ENCODE assay signal across 8 mouse cellular contexts in genomic region chr10:128626311-128627310, GRCm38 (mm10). TPM values are rescaled to one million over a fixed set of nuclear protein-coding genes. Genes with fewer than 3 reads are reported as not detected.
DNase-seq lines count a peak whose midpoint lies in the region; ATAC-seq and TF ChIP-seq lines count a peak whose summit lies in the region.

Gene Rps26 (minus strand): TSS chr10:128626747.

- 1% methylated on average over 40 of the region's 40 CpGs for WGBS in bone marrow, adult 2 months
- WGBS in embryonic facial prominence, embryonic 15.5 days: under 1% methylated on average over 40 of the region's 40 CpGs
- under 1% methylated on average over 40 of the region's 40 CpGs for WGBS in limb, embryonic 14.5 days
- under 1% methylated on average over 40 of the region's 40 CpGs for WGBS in midbrain, postnatal 0 days

- no peaks in the 10 kb centered on the region for H3K27me3 ChIP-seq in embryonic facial prominence, embryonic 15.5 days
- no peaks in the 10 kb centered on the region for H3K27me3 ChIP-seq in limb, embryonic 14.5 days (ENCODE audit: control insufficient read depth, insufficient read depth, low read length)
- no peaks in the 10 kb centered on the region for H3K27me3 ChIP-seq in midbrain, postnatal 0 days (ENCODE audit: insufficient read depth, low read length)

- peak within 1 kb of the TSS; percentile 90 for H3K4me3 ChIP-seq in bone marrow, adult 2 months (replicated peaks; ENCODE audit: control insufficient read depth, low read depth, low read length)
- peak within 1 kb of the TSS; percentile 95 for H3K4me3 ChIP-seq in embryonic facial prominence, embryonic 15.5 days (replicated peaks)
- H3K4me3 ChIP-seq in limb, embryonic 14.5 days (replicated peaks; ENCODE audit: low read length): peak within 1 kb of the TSS; percentile 73
- peak within 1 kb of the TSS; percentile 57 for H3K4me3 ChIP-seq in midbrain, postnatal 0 days (ENCODE audit: low read depth, low read length)

- ATAC-seq in embryonic facial prominence, embryonic 15.5 days (ENCODE audit: insufficient number of reproducible peaks, low FRiP score, low TSS enrichment, low read depth): peak; percentile 95
- ATAC-seq in limb, embryonic 14.5 days (ENCODE audit: low FRiP score, low read depth): peak; percentile 99
- ATAC-seq in midbrain, postnatal 0 days (ENCODE audit: low FRiP score): peak; percentile 94

- peaks cover 24% of the 10 kb centered on the region for H3K36me3 ChIP-seq in embryonic facial prominence, embryonic 15.5 days
- peaks cover 26% of the 10 kb centered on the region for H3K36me3 ChIP-seq in limb, embryonic 14.5 days (ENCODE audit: control insufficient read depth, insufficient read depth, low read length)
- H3K36me3 ChIP-seq in midbrain, postnatal 0 days (ENCODE audit: insufficient read depth, low read length): peaks cover 10% of the 10 kb centered on the region

- H3K9ac ChIP-seq in embryonic facial prominence, embryonic 15.5 days: peak within 1 kb of the TSS; percentile 98
- H3K9ac ChIP-seq in limb, embryonic 14.5 days (ENCODE audit: low read depth, low read length, severe bottlenecking): peak within 1 kb of the TSS; percentile 83
- H3K9ac ChIP-seq in midbrain, postnatal 0 days (replicated peaks; ENCODE audit: low read length, poor library complexity, severe bottlenecking): peak within 1 kb of the TSS; percentile 72

- TF ChIP-seq POLR2A in bone marrow, adult 2 months (IDR thresholded peaks at IDR 0.05; ENCODE audit: borderline replicate concordance, control insufficient read depth, low read depth, low read length): peak; percentile 89; the same call in 1 of the 2 replicates
- TF ChIP-seq POLR2A in limb, embryonic 14.5 days (IDR thresholded peaks at IDR 0.05; ENCODE audit: borderline replicate concordance, extremely low read depth, insufficient read depth, insufficient read length): peak; percentile 92; the same call in 1 of the 2 replicates

- H3K4me1 ChIP-seq in bone marrow, adult 2 months (ENCODE audit: control insufficient read depth, insufficient read depth, low read length): peaks cover 3% of the 10 kb centered on the region; the same call in 1 of the 2 replicates
- H3K4me1 ChIP-seq in embryonic facial prominence, embryonic 15.5 days: peaks cover 7% of the 10 kb centered on the region
- 0 out of 2 replicates have a peak, but pooled peaks cover 5% of the 10 kb centered on the region for H3K4me1 ChIP-seq in limb, embryonic 14.5 days (ENCODE audit: control insufficient read depth, insufficient read depth, low read length)
- peaks cover 6% of the 10 kb centered on the region for H3K4me1 ChIP-seq in midbrain, postnatal 0 days (ENCODE audit: insufficient read depth, low read length)

- H3K9me3 ChIP-seq in embryonic facial prominence, embryonic 15.5 days (replicated peaks): no peaks in the 10 kb centered on the region
- H3K9me3 ChIP-seq in limb, embryonic 14.5 days (ENCODE audit: control insufficient read depth, low read length): no peaks in the 10 kb centered on the region
- H3K9me3 ChIP-seq in midbrain, postnatal 0 days (ENCODE audit: low read length): no peaks in the 10 kb centered on the region

- H3K27ac ChIP-seq in bone marrow, adult 2 months (ENCODE audit: control insufficient read depth, insufficient read depth, low read depth, low read length, poor library complexity): peak within 1 kb of the TSS; percentile 63
- peak within 1 kb of the TSS; percentile 79 for H3K27ac ChIP-seq in embryonic facial prominence, embryonic 15.5 days (replicated peaks)
- peak within 1 kb of the TSS; percentile 55 for H3K27ac ChIP-seq in limb, embryonic 14.5 days (replicated peaks; ENCODE audit: low read depth, low read length)
- H3K27ac ChIP-seq in midbrain, postnatal 0 days (ENCODE audit: low read depth, low read length): peak within 1 kb of the TSS; percentile 79

- H3K4me2 ChIP-seq in embryonic facial prominence, embryonic 15.5 days (replicated peaks): peak within 1 kb of the TSS; percentile 78
- peak within 1 kb of the TSS; percentile 79 for H3K4me2 ChIP-seq in limb, embryonic 14.5 days (replicated peaks; ENCODE audit: low read depth, low read length, severe bottlenecking)
- peak within 1 kb of the TSS; percentile 76 for H3K4me2 ChIP-seq in midbrain, postnatal 0 days (ENCODE audit: low read depth, low read length, poor library complexity, severe bottlenecking)

- peak; percentile 100 for DNase-seq in 416B (ENCODE audit: low read depth)
- DNase-seq in heart, adult 8-10 months (ENCODE audit: low spot score): peak; percentile 97
- DNase-seq in kidney, adult 9 months: peak; percentile 99
- peak; percentile 100 for DNase-seq in limb, embryonic 14.5 days (ENCODE audit: low spot score)
- DNase-seq in midbrain, postnatal 0 days (ENCODE audit: low spot score): peak; percentile 100
- DNase-seq in spleen, postnatal 14 days (ENCODE audit: low spot score in 2 of 2): peak; percentile 69 to 83

- TF ChIP-seq CTCF in bone marrow, adult 2 months (IDR thresholded peaks at IDR 0.05; ENCODE audit: control insufficient read depth, insufficient read depth, low read length): no peak
- peak; percentile 72 for TF ChIP-seq CTCF in midbrain, postnatal 0 days (IDR thresholded peaks at IDR 0.05)

RNA-seq across cellular contexts. Expression of gene Rps26, which starts in this region (rescaled TPM):
- 1,015 and 1,193 TPM in 2 replicates for polyA plus RNA-seq in bone marrow, adult 2 months (2011; ENCODE audit: insufficient read depth, insufficient read length, low replicate concordance, missing spikeins)
- polyA plus RNA-seq in embryonic facial prominence, embryonic 15.5 days (2015; fragmentation: Nextera tagmentation; extraction: Ambion mirVana): 833 and 868 TPM in 2 replicates
- 100 to 1,000 TPM; 142 to 284 (median 234) TPM for total RNA-seq in heart, adult 8-10 months (2022)
- 1,619 and 1,662 TPM in 2 replicates for polyA plus RNA-seq in limb, embryonic 14.5 days (2012; rRNA removed)
- polyA plus RNA-seq in limb, embryonic 14.5 days (2014; fragmentation: Nextera tagmentation; extraction: Ambion mirVana): 1,135 and 1,177 TPM in 2 replicates
- total RNA-seq in midbrain, postnatal 0 days (2014; rRNA removed): 1,580 and 1,646 TPM in 2 replicates
- 382 and 398 TPM in 2 replicates for polyA plus RNA-seq in midbrain, postnatal 0 days (2015; fragmentation: Nextera tagmentation; extraction: Ambion mirVana)

Comparison
In these comparisons a context has a peak if more than half of its experiments do, and no peak if none do; other contexts are left out.
1. Peak in every context shown above with its lines: DNase-seq, ATAC-seq, H3K4me3 ChIP-seq and H3K27ac ChIP-seq.